Mouse (Mus musculus): ENCODE results near the gene Snapin.

DNA sequence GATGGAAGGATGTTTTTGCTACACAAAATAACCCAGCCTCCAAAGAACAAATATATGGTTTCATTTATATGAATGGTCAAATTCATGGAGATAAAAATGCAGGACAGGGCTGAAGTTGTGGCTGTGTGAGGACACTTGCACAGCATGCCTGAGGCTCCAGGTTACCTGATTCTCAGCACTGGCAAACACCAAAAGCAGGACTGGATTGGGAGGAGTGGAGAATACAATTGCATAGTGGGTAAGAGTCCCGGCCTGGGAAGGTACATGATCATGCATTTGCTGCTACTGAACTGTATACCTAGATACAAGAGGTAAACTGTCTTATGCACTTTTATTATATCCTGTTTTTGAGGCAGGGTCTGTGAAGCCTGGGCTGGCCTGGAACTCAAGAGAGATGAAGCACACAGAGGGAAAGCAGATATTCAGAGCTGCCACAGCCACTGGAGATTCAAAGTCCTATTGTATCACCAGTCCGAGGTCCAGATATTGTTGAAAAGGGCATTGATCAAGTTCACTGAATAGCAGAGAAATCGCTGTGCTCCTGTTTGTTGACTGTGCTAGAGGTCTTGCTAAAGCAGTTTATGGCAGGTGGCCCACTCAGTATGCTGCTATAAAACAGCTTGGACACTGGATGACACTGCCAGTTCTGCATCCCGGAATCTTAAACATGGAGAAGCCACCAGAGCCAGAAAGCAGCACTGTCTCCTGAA is 3.2 kb upstream of the Snapin start:
- TF ChIP-seq CTCF (IDR thresholded peaks at IDR 0.05; ENCODE audit: extremely low read depth, insufficient read length, insufficient replicate concordance, low read depth, low read length), result no peak
- no peak for TF ChIP-seq POLR2A (IDR thresholded peaks at IDR 0.05; ENCODE audit: low read depth, low read length)

Measured in small intestine, adult 2 months (tissue).